Mouse (Mus musculus) brain, embryonic 14.5 days (tissue): ENCODE measurements around the gene Nxn.

ENCODE experiments used
- CTCF ChIP-seq: fragments of 200-500 bp; IDR thresholded peaks from 2 replicates; pipeline ENCODE4 v1.5.1; 2012; ENCODE audit warnings: inconsistent platforms, mild to moderate bottlenecking, moderate library complexity, borderline replicate concordance; ENCODE audit not compliant: insufficient read depth, insufficient read length; ENCODE audit errors: extremely low read depth
- POLR2A ChIP-seq: fragments of 200-500 bp; IDR thresholded peaks from 2 replicates; pipeline ENCODE4 v1.6.1; 2012; ENCODE audit warnings: mild to moderate bottlenecking, inconsistent platforms, borderline replicate concordance; ENCODE audit not compliant: poor library complexity, insufficient read depth, insufficient read length, severe bottlenecking; ENCODE audit errors: extremely low read depth

- TF ChIP-seq CTCF (no peak), POLR2A (no peak)
These were observed 130.9 kb downstream of the Nxn start for GRCm38 (mm10) chr11:76268001-76268459.
